Mouse (Mus musculus) thymus, adult 2 months (tissue): ENCODE measurements around the gene Prkacb. TPM values are rescaled to one million over a fixed set of nuclear protein-coding genes. Genes with fewer than 3 reads are reported as not detected.

ENCODE experiments used
- DNase-seq: peaks from one replicate; pipeline ENCODE4 v3.0.0; 2021
- H3K27ac ChIP-seq: fragments of 200-500 bp; 2 replicates; pipeline ENCODE4 v1.5.1; 2012; ENCODE audit warnings: low read length, control low read depth; ENCODE audit not compliant: control insufficient read depth, insufficient read depth
- H3K27me3 ChIP-seq: fragments of 200-500 bp; 2 replicates; pipeline ENCODE4 v1.6.1; 2012; ENCODE audit warnings: mild to moderate bottlenecking, low read length, moderate library complexity, mixed read lengths; ENCODE audit not compliant: control insufficient read depth, insufficient read depth
- H3K36me3 ChIP-seq: fragments of 200-500 bp; 2 replicates; pipeline ENCODE4 v1.6.1; 2012; ENCODE audit warnings: mild to moderate bottlenecking, low read length, moderate library complexity; ENCODE audit not compliant: control insufficient read depth, insufficient read depth
- H3K4me1 ChIP-seq: fragments of 200-500 bp; replicated peaks from 2 replicates; pipeline ENCODE4 v1.6.1; 2012; ENCODE audit warnings: low read length; ENCODE audit not compliant: control insufficient read depth, insufficient read depth
- H3K4me3 ChIP-seq: fragments of 200-500 bp; 2 replicates; pipeline ENCODE4 v1.5.1; 2012; ENCODE audit warnings: mild to moderate bottlenecking, low read length, control low read depth, moderate library complexity; ENCODE audit not compliant: control insufficient read depth, insufficient read depth
- CTCF ChIP-seq: fragments of 200-500 bp; IDR thresholded peaks from 2 replicates; pipeline ENCODE4 v1.5.1; 2012; ENCODE audit warnings: mild to moderate bottlenecking, control low read depth, low read length, moderate library complexity, borderline replicate concordance; ENCODE audit not compliant: control insufficient read depth, poor library complexity, insufficient read depth; ENCODE audit errors: extremely low read depth
- POLR2A ChIP-seq: fragments of 200-500 bp; IDR thresholded peaks from 2 replicates; pipeline ENCODE4 v1.6.1; 2012; ENCODE audit warnings: mild to moderate bottlenecking, low read length, control low read depth, moderate library complexity; ENCODE audit not compliant: control insufficient read depth, poor library complexity, insufficient read depth; ENCODE audit errors: extremely low read depth
- WGBS: fragments of 180-500 bp; shearing (Covaris S2); methylation state at CpG from one replicate; pipeline ENCODE4 v1.1.7; 2018; 5-methylcytosine and 5-hydroxymethylcytosine counted together
- polyA plus RNA-seq: library from polyadenylated mRNA; depleted of rRNA; stranded (reverse); fragments of >200 nt; gene quantifications from 2 replicates; pipeline ENCODE4 v1.2.3, GENCODE M21; 2012; rRNA removed

The Prkacb gene
- polyA plus RNA-seq: 46.1 and 47.2 TPM in 2 replicates

DNA sequence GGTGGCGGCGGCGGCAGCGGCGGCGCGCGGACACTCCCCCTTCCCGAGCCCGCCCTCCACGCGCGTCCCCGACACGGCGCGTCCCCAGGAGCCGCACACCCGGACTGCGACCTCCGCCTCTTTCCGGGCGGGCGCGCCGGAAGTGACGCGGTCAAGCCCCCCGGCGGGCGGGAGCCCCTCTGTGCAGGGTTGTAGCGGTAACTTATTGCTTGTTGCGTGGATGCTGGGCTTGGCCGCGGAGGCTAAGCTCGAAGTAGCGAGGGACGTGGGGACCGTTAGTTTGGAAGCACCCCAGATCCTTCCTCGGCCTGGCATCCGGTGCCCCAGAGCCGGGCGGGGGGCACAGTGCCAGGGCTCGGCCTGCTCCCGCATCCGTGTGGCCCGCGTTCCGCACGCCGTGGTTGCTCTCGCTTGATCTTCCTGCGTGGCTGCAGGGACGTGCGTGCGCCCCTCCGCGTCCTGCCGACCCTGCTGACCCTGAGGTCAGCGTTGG lies at the start of gene Prkacb:
Prkacb (minus strand) TSS at position 90 of the 493 bp plus-strand sequence.
- H3K36me3 ChIP-seq: no peaks in the 10 kb centered on the region
- WGBS: under 1% methylated on average over 60 of the region's 60 CpGs
- H3K27me3 ChIP-seq: no peaks in the 10 kb centered on the region
- peak within 1 kb of the TSS; percentile 72 for H3K4me3 ChIP-seq
- peak within 1 kb of the TSS; percentile 57 for H3K27ac ChIP-seq
- no peaks in the 10 kb centered on the region for H3K4me1 ChIP-seq
- peak; percentile 91 for DNase-seq
- TF ChIP-seq POLR2A (0 out of 2 replicates have a peak, but pooled peaks have one; percentile 34), CTCF (no peak)

DNA sequence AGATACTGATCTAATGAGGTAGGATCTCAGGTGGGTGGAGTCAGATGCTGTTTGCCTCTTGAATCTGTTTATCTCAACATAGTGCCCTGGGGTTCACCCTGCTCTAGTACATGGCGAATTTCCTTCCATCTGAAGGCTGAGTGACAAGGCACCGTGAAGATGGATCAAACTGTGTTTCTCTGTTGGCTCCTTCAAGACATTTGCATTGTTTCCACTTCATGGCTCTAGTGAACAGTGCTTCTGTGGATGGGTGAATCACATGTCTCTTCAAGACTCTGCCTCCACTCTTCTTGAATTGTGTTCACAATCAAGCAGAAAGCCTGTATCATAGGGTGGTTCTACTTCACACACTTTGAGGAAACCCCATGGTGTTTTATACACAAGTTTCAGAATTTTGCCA lies 47.5 kb upstream of the Prkacb start:
- H3K4me1 ChIP-seq: no peaks in the 10 kb centered on the region
- 95% methylated on average over 2 of the region's 2 CpGs for WGBS
- H3K27me3 ChIP-seq: no peaks in the 10 kb centered on the region
- no peak overlapping the region for H3K27ac ChIP-seq
- TF ChIP-seq CTCF: no peak
- no peak for TF ChIP-seq POLR2A
- no peak overlapping the region for H3K4me3 ChIP-seq
- DNase-seq: no peak
- no peaks in the 10 kb centered on the region for H3K36me3 ChIP-seq

DNA sequence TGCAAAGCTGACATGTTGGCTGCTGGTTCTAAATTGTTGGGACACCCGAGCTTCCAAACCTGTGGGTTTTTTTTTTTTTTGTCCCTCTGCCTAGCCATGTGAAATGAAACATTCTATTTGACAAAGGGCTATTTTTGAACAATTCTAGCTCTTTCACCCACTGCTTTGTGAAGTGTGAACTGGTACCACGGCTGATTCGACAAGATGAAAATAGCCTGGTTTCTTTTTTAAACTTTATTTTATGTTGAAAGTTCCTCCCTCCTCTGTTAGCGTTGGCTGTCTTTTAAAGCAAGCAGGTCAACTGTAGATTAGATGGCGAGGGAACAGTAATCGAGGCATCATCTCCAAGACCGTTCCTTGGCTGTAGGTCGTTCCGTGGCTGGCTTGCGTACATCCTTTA lies 44.6 kb upstream of the Prkacb start:
- H3K4me3 ChIP-seq: no peak overlapping the region
- H3K4me1 ChIP-seq: no peaks in the 10 kb centered on the region
- WGBS: 92% methylated on average over 10 of the region's 10 CpGs
- H3K27me3 ChIP-seq: no peaks in the 10 kb centered on the region
- TF ChIP-seq POLR2A (no peak), CTCF (no peak)
- no peak for DNase-seq
- no peaks in the 10 kb centered on the region for H3K36me3 ChIP-seq
- no peak overlapping the region for H3K27ac ChIP-seq

DNA sequence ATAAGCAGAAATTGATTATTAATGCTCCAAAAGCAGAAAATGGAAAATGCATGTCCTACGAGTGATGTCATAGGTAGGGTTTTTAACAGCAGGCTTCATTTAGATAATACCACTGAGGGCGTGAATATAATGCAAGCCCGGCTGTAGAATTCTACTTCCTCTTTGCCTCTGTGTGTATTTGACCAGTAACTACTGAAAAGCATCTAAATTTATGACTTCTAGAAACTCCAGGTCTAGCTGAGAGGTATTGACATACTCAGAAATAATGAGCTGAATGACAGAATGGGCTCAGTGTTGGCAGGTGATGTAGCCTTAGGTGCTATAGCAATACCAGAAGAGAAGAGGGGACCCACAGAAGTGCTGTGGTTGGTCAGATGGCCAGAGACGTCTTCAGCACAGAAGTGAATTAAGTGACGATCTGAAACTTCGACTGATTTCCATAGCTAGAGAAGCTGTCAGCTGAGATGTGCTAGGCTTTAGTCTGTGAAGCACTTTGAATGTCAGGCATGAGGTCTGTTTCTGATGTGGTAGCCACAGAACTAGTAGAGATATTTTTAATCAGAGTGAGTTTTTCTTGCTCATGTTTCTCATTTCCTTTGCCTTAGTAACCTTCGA lies 41.8 kb upstream of the Prkacb start:
- H3K27ac ChIP-seq: no peak overlapping the region
- 62% methylated on average over 7 of the region's 7 CpGs for WGBS
- DNase-seq: no peak
- no peaks in the 10 kb centered on the region for H3K36me3 ChIP-seq
- no peaks in the 10 kb centered on the region for H3K4me1 ChIP-seq
- TF ChIP-seq POLR2A: no peak
- TF ChIP-seq CTCF: no peak
- H3K4me3 ChIP-seq: no peak overlapping the region
- no peaks in the 10 kb centered on the region; the same call in 1 of the 2 replicates for H3K27me3 ChIP-seq

DNA sequence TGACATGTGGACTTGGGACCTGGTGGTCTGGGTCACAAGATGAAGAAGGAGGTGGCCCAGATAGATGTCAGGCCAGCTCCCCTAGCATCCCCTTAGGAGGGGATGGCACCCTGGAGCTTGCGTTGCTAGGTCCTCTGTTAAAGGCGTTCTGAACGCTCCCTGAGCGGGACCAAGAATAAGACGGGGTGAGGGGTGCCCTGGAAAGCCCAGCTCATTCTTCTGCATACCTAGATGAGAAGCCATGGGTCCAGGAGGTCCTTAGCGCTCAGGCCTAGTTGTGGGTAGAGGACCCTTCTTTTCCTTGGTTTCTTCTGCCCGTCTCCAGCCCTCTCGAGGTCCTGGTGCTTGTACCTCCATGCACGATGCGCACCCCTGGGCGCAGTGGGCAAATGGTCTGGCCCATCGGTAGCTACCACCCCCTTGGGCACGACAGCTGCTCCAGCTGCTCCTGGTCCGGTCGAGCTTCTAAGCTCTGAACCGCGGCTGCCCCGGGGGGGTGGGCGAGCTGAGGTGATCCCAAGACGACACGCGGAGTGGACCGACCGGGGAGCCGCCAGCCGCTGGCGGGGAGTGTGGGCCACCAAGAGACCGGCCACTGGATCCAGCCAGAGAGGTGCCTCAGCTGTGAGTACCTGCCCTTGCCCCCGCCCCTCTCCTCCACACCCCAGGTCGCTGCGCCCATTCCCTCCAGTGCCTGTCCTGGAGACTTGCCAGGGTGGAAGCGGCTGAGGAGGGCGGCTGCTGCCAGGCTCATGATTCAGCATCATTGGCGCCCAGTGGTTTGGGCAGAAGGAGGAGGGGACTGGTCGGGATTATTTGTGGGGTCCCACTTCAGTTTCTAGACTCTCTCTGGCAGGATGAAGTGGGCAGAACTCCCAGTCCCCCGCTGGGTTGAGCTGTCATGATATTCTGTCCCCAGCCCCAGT lies 39.4 kb upstream of the Prkacb start, which contains the start of gene Ttll7:
Ttll7 (plus strand) TSS at position 402 of the 926 bp plus-strand sequence.
- H3K27ac ChIP-seq: no peak within 1 kb of the TSS
- no peak for DNase-seq
- TF ChIP-seq CTCF: no peak
- TF ChIP-seq POLR2A: no peak

DNA sequence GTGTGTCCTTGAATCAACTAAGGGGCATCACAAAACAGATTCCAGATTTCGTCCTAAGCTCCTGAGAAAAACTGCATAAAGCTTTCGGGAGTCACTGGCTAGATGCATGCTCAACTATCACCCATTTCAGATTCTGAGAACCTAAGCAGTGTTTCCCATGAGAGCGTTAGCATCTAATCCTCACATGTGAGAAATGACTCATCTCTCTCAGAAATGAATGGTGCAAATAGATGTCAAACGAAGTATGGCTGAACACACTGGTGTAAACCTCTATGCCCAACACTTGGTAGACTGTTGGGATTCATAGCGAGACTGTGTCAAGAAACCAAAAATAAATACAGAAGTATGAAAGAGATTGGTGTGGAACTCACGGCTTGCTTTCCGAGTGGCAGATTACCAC lies 36.6 kb upstream of the Prkacb start:
- no peaks in the 10 kb centered on the region; the same call in 1 of the 2 replicates for H3K27me3 ChIP-seq
- TF ChIP-seq POLR2A (no peak), CTCF (no peak)
- no peak overlapping the region for H3K4me3 ChIP-seq
- H3K27ac ChIP-seq: no peak overlapping the region
- H3K4me1 ChIP-seq: no peaks in the 10 kb centered on the region
- no peak for DNase-seq
- H3K36me3 ChIP-seq: no peaks in the 10 kb centered on the region
- 94% methylated on average over 7 of the region's 7 CpGs for WGBS

More for the DNA sequence above, 39.4 kb upstream of the Prkacb start, which contains the start of gene Ttll7:
- Histone ChIP-seq H3K4me1 (no peaks in the 10 kb centered on the region), H3K36me3 (no peaks in the 10 kb centered on the region), H3K4me3 (no peak within 1 kb of the TSS), H3K27me3 (no peaks in the 10 kb centered on the region; the same call in 1 of the 2 replicates)
- WGBS: 1% methylated on average over 36 of the region's 36 CpGs
